Mouse (Mus musculus) stomach, embryonic 14.5 days (tissue): ENCODE measurements at regions not wholly inside any gene's neighbourhood (a gene's known extent, or its start where the extent isn't known, plus 50 kb on each side); places are given as distances from the start of the nearest gene placed in this dataset.

Experiments
- ATAC-seq: fragments of 200-750 bp; cut with Nextera tagmentation; 2 replicates; pipeline ENCODE4 v1.8.0; 2017; ENCODE audit warnings: low read depth, moderate TSS enrichment; ENCODE audit not compliant: insufficient number of reproducible peaks, insufficient read depth, low FRiP score
- H3K27ac ChIP-seq: fragments of 300-500 bp; sonication (generic); 2 replicates; pipeline ENCODE4 v1.5.1; 2014; ENCODE audit warnings: mild to moderate bottlenecking, low read length, moderate library complexity, mixed read lengths
- H3K27me3 ChIP-seq: fragments of 300-500 bp; sonication (generic); 2 replicates; pipeline ENCODE4 v1.6.1; 2014; ENCODE audit warnings: low read length, control low read depth, mixed read lengths; ENCODE audit not compliant: control insufficient read depth, insufficient read depth
- H3K36me3 ChIP-seq: fragments of 300-500 bp; sonication (generic); 2 replicates; pipeline ENCODE4 v1.6.1; 2014; ENCODE audit warnings: mild to moderate bottlenecking, control low read depth, low read length, moderate library complexity, mixed read lengths; ENCODE audit not compliant: control insufficient read depth, insufficient read depth
- H3K4me1 ChIP-seq: fragments of 300-500 bp; sonication (generic); 2 replicates; pipeline ENCODE4 v1.6.1; 2014; ENCODE audit warnings: low read length, control low read depth, mixed read lengths; ENCODE audit not compliant: control insufficient read depth, insufficient read depth
- H3K4me2 ChIP-seq: fragments of 300-500 bp; sonication (generic); replicated peaks from 2 replicates; pipeline ENCODE4 v1.6.1; 2014; ENCODE audit warnings: low read depth, low read length, control low read depth
- H3K4me3 ChIP-seq: fragments of 300-500 bp; sonication (generic); 2 replicates; pipeline ENCODE4 v1.5.1; 2014; ENCODE audit warnings: low read depth, low read length, control low read depth
- H3K9ac ChIP-seq: fragments of 300-500 bp; sonication (generic); replicated peaks from 2 replicates; pipeline ENCODE4 v1.6.1; 2014; ENCODE audit warnings: low read depth, mild to moderate bottlenecking, control low read depth, low read length, moderate library complexity, mixed read lengths
- H3K9me3 ChIP-seq: fragments of 300-500 bp; sonication (generic); 2 replicates; pipeline ENCODE4 v1.6.1; 2016; ENCODE audit warnings: low read depth, low read length, control low read depth; ENCODE audit not compliant: control insufficient read depth
- WGBS: fragments of 180-500 bp; shearing (Covaris S2); extraction: QIAGEN DNeasy Blood & Tissue Kit; methylation state at CpG from one replicate; pipeline ENCODE4 v1.1.7; 2014; 5-methylcytosine and 5-hydroxymethylcytosine counted together

- H3K9ac ChIP-seq = no peak overlapping the region
- no peaks in the 10 kb centered on the region for H3K9me3 ChIP-seq
- no peaks in the 10 kb centered on the region for H3K27me3 ChIP-seq
- H3K36me3 ChIP-seq = no peaks in the 10 kb centered on the region
- no peak overlapping the region for H3K27ac ChIP-seq
- H3K4me1 ChIP-seq = no peaks in the 10 kb centered on the region
- no peak overlapping the region for H3K4me2 ChIP-seq
- ATAC-seq = no peak
- 72% methylated on average over 8 of the region's 8 CpGs for whole genome bisulfite sequencing
- H3K4me3 ChIP-seq = no peak overlapping the region
Observed at GRCm38 (mm10) chr13:31317066-31317465, 238.9 kb upstream of the Foxq1 start.

GRCm38 (mm10) chr13:31318008-31318407, 237.9 kb upstream of the Foxq1 start:
- no peak for ATAC-seq
- H3K27ac ChIP-seq = no peak overlapping the region
- no peak overlapping the region for H3K4me2 ChIP-seq
- no peaks in the 10 kb centered on the region for H3K9me3 ChIP-seq
- H3K9ac ChIP-seq = no peak overlapping the region
- 94% methylated on average over 2 of the region's 2 CpGs for WGBS
- H3K4me3 ChIP-seq = no peak overlapping the region
- H3K36me3 ChIP-seq = no peaks in the 10 kb centered on the region
- no peaks in the 10 kb centered on the region for H3K4me1 ChIP-seq
- no peaks in the 10 kb centered on the region for H3K27me3 ChIP-seq

GRCm38 (mm10) chr13:31321411-31321810, 234.5 kb upstream of the Foxq1 start:
- Histone ChIP-seq H3K4me1 (no peaks in the 10 kb centered on the region), H3K4me2 (no peak overlapping the region), H3K4me3 (no peak overlapping the region), H3K27ac (no peak overlapping the region), H3K27me3 (no peaks in the 10 kb centered on the region), H3K36me3 (no peaks in the 10 kb centered on the region), H3K9me3 (no peaks in the 10 kb centered on the region), H3K9ac (no peak overlapping the region)
- no peak for ATAC-seq
- WGBS = 54% methylated on average over 2 of the region's 2 CpGs

- Histone ChIP-seq H3K9me3 (no peaks in the 10 kb centered on the region), H3K9ac (no peak overlapping the region), H3K4me2 (no peak overlapping the region), H3K27ac (peak overlapping the region; percentile 58; the same call in 1 of the 2 replicates), H3K27me3 (no peaks in the 10 kb centered on the region), H3K4me1 (no peaks in the 10 kb centered on the region), H3K36me3 (no peaks in the 10 kb centered on the region), H3K4me3 (no peak overlapping the region)
- WGBS = 27% methylated on average over 12 of the region's 12 CpGs
- no peak for ATAC-seq
Observed at GRCm38 (mm10) chr13:31326269-31326851, 229.6 kb upstream of the Foxq1 start.

- ATAC-seq = peak; percentile 87
- WGBS = 56% methylated on average over 7 of the region's 7 CpGs
Observed at GRCm38 (mm10) chr13:31327511-31327951, 228.4 kb upstream of the Foxq1 start.

GRCm38 (mm10) chr13:31328756-31329155, 227.2 kb upstream of the Foxq1 start:
- Histone ChIP-seq H3K9ac (no peak overlapping the region), H3K27ac (peak overlapping the region; percentile 30; the same call in 1 of the 2 replicates), H3K9me3 (no peaks in the 10 kb centered on the region), H3K4me3 (no peak overlapping the region), H3K4me1 (no peaks in the 10 kb centered on the region), H3K27me3 (no peaks in the 10 kb centered on the region), H3K4me2 (0 out of 2 replicates have a peak overlapping the region, but pooled peaks have one; percentile 8), H3K36me3 (no peaks in the 10 kb centered on the region)
- WGBS = 76% methylated on average over 8 of the region's 8 CpGs
- ATAC-seq = no peak

More at GRCm38 (mm10) chr13:31327511-31327951, 228.4 kb upstream of the Foxq1 start:
- H3K9ac ChIP-seq = no peak overlapping the region
- no peaks in the 10 kb centered on the region for H3K4me1 ChIP-seq
- H3K4me3 ChIP-seq = no peak overlapping the region
- H3K36me3 ChIP-seq = no peaks in the 10 kb centered on the region
- H3K4me2 ChIP-seq = no peak overlapping the region
- H3K27me3 ChIP-seq = no peaks in the 10 kb centered on the region
- no peaks in the 10 kb centered on the region for H3K9me3 ChIP-seq
- H3K27ac ChIP-seq = peak overlapping the region; percentile 58; the same call in 1 of the 2 replicates

GRCm38 (mm10) chr13:31330731-31331130, 225.2 kb upstream of the Foxq1 start:
- no peaks in the 10 kb centered on the region for H3K36me3 ChIP-seq
- no peak overlapping the region for H3K27ac ChIP-seq
- ATAC-seq = no peak
- H3K4me3 ChIP-seq = no peak overlapping the region
- no peaks in the 10 kb centered on the region for H3K27me3 ChIP-seq
- no peak overlapping the region for H3K4me2 ChIP-seq
- H3K9me3 ChIP-seq = no peaks in the 10 kb centered on the region
- WGBS = 63% methylated on average over 5 of the region's 5 CpGs
- no peaks in the 10 kb centered on the region for H3K4me1 ChIP-seq
- no peak overlapping the region for H3K9ac ChIP-seq

- Histone ChIP-seq H3K4me1 (no peaks in the 10 kb centered on the region), H3K9ac (no peak overlapping the region), H3K4me3 (no peak overlapping the region), H3K4me2 (no peak overlapping the region), H3K27me3 (no peaks in the 10 kb centered on the region), H3K36me3 (no peaks in the 10 kb centered on the region), H3K9me3 (no peaks in the 10 kb centered on the region), H3K27ac (no peak overlapping the region)
- no peak for ATAC-seq
- 77% methylated on average over 3 of the region's 3 CpGs for WGBS
Observed at GRCm38 (mm10) chr13:31334981-31335380, 221.0 kb upstream of the Foxq1 start.

- WGBS = 25% methylated on average over 6 of the region's 6 CpGs
- no peaks in the 10 kb centered on the region for H3K36me3 ChIP-seq
Observed at GRCm38 (mm10) chr13:31337631-31338030, 218.3 kb upstream of the Foxq1 start.

More at GRCm38 (mm10) chr13:31337631-31338030, 218.3 kb upstream of the Foxq1 start:
- H3K27me3 ChIP-seq = no peaks in the 10 kb centered on the region
- no peak overlapping the region for H3K27ac ChIP-seq
- H3K9me3 ChIP-seq = no peaks in the 10 kb centered on the region
- no peaks in the 10 kb centered on the region for H3K4me1 ChIP-seq
- no peak for ATAC-seq
- no peak overlapping the region for H3K4me2 ChIP-seq
- no peak overlapping the region for H3K4me3 ChIP-seq
- H3K9ac ChIP-seq = no peak overlapping the region
